Mouse (Mus musculus) splenic B cell, adult 2 months (primary cell): ENCODE measurements around the gene Tomm40.

ENCODE experiments used
- DNase-seq: peaks from one replicate; pipeline ENCODE4 v3.0.0-alpha.2; 2011; ENCODE audit warnings: low read depth, low spot score
- H3K27me3 ChIP-seq: 2 replicates; pipeline ENCODE4 v1.6.1; 2012; ENCODE audit warnings: mild to moderate bottlenecking, low read length, moderate library complexity, mixed read lengths; ENCODE audit not compliant: control insufficient read depth, poor library complexity, insufficient read depth, severe bottlenecking
- H3K36me3 ChIP-seq: 2 replicates; pipeline ENCODE4 v1.6.1; 2012; ENCODE audit warnings: mild to moderate bottlenecking, low read length, moderate library complexity, mixed read lengths; ENCODE audit not compliant: control insufficient read depth, poor library complexity, insufficient read depth, severe bottlenecking

Tomm40 gene

GRCm38 (mm10) chr7:19715239-19716054 is at the start of gene Tomm40:
Gene Tomm40, minus strand, starts transcription at chr7:19715438.
- peak; percentile 100 for DNase-seq
- H3K36me3 ChIP-seq, result peaks cover 6% of the 10 kb centered on the region
- H3K27me3 ChIP-seq, result no peaks in the 10 kb centered on the region

- no peak for DNase-seq
- no peaks in the 10 kb centered on the region; the same call in 1 of the 2 replicates for H3K27me3 ChIP-seq
- H3K36me3 ChIP-seq, result no peaks in the 10 kb centered on the region
These were observed 49.3 kb upstream of the Tomm40 start for GRCm38 (mm10) chr7:19764581-19764980.

- Histone ChIP-seq H3K27me3 (no peaks in the 10 kb centered on the region; the same call in 1 of the 2 replicates), H3K36me3 (no peaks in the 10 kb centered on the region)
- no peak for DNase-seq
These were observed 48.7 kb upstream of the Tomm40 start for GRCm38 (mm10) chr7:19763829-19764477.

GRCm38 (mm10) chr7:19762283-19762682 is 47.0 kb upstream of the Tomm40 start:
- H3K36me3 ChIP-seq, result no peaks in the 10 kb centered on the region
- no peak for DNase-seq

GRCm38 (mm10) chr7:19760021-19760420 is 44.8 kb upstream of the Tomm40 start:
- Histone ChIP-seq H3K27me3 (no peaks in the 10 kb centered on the region; the same call in 1 of the 2 replicates), H3K36me3 (no peaks in the 10 kb centered on the region)
- no peak for DNase-seq

More at GRCm38 (mm10) chr7:19762283-19762682, 47.0 kb upstream of the Tomm40 start:
- no peaks in the 10 kb centered on the region; the same call in 1 of the 2 replicates for H3K27me3 ChIP-seq

GRCm38 (mm10) chr7:19758623-19759022 is 43.4 kb upstream of the Tomm40 start:
- Histone ChIP-seq H3K27me3 (peaks cover 2% of the 10 kb centered on the region; the same call in 1 of the 2 replicates), H3K36me3 (no peaks in the 10 kb centered on the region)
- DNase-seq, result no peak

GRCm38 (mm10) chr7:19755851-19756786 is 40.9 kb upstream of the Tomm40 start:
- Histone ChIP-seq H3K36me3 (no peaks in the 10 kb centered on the region), H3K27me3 (peaks cover 2% of the 10 kb centered on the region; the same call in 1 of the 2 replicates)
- no peak for DNase-seq

- H3K36me3 ChIP-seq, result no peaks in the 10 kb centered on the region
- peaks cover 2% of the 10 kb centered on the region; the same call in 1 of the 2 replicates for H3K27me3 ChIP-seq
- no peak for DNase-seq
These were observed 39.8 kb upstream of the Tomm40 start for GRCm38 (mm10) chr7:19755008-19755407.

GRCm38 (mm10) chr7:19754065-19754464 is 38.8 kb upstream of the Tomm40 start:
- no peak for DNase-seq
- H3K36me3 ChIP-seq, result no peaks in the 10 kb centered on the region
- H3K27me3 ChIP-seq, result 0 out of 2 replicates have a peak, but pooled peaks cover 2% of the 10 kb centered on the region

- no peak for DNase-seq
- Histone ChIP-seq H3K27me3 (0 out of 2 replicates have a peak, but pooled peaks cover 2% of the 10 kb centered on the region), H3K36me3 (no peaks in the 10 kb centered on the region)
These were observed 38.3 kb upstream of the Tomm40 start for GRCm38 (mm10) chr7:19753587-19753986.

- DNase-seq, result no peak
- H3K36me3 ChIP-seq, result no peaks in the 10 kb centered on the region
- H3K27me3 ChIP-seq, result 0 out of 2 replicates have a peak, but pooled peaks cover 2% of the 10 kb centered on the region
These were observed 37.4 kb upstream of the Tomm40 start for GRCm38 (mm10) chr7:19752652-19753051.

GRCm38 (mm10) chr7:19751070-19751383 is 35.8 kb upstream of the Tomm40 start:
- no peak for DNase-seq
- H3K36me3 ChIP-seq, result no peaks in the 10 kb centered on the region
- H3K27me3 ChIP-seq, result 0 out of 2 replicates have a peak, but pooled peaks cover 2% of the 10 kb centered on the region

- DNase-seq, result peak; percentile 75
- H3K36me3 ChIP-seq, result no peaks in the 10 kb centered on the region
- 0 out of 2 replicates have a peak, but pooled peaks cover 2% of the 10 kb centered on the region for H3K27me3 ChIP-seq
These were observed 35.2 kb upstream of the Tomm40 start, which contains the start of gene Nectin2 for GRCm38 (mm10) chr7:19750217-19751069. Gene Nectin2, minus strand, starts transcription at chr7:19750483.
